Comparison of ENCODE assay signal across 12 mouse cellular contexts in genomic region chr8:44817532-44818157, GRCm38 (mm10).
DNase-seq lines count a peak whose midpoint lies in the region; ATAC-seq and TF ChIP-seq lines count a peak whose summit lies in the region.
"Had no signal": no experiment of that assay in that cellular context is flagged by ENCODE, and none has a peak within 500 bp of the region (broad histone marks: within the 10 kb centered on the region; RNA-seq: fewer than 3 reads in every experiment).

No protein-coding gene starts in this region.

- H3K4me3 ChIP-seq in intestine, embryonic 14.5 days (ENCODE audit: low read depth, low read length): no peak overlapping the region
- H3K4me3 ChIP-seq in intestine, embryonic 16.5 days (ENCODE audit: low read length): no peak overlapping the region
- no peak overlapping the region for H3K4me3 ChIP-seq in hindbrain, postnatal 0 days (ENCODE audit: low read length)
- H3K4me3 ChIP-seq in gastrocnemius, adult 2 months: no peak overlapping the region
- H3K4me3 ChIP-seq: liver, embryonic 15.5 days had no signal

- ATAC-seq in intestine, embryonic 14.5 days (replicated peaks; ENCODE audit: low FRiP score, low TSS enrichment, low read depth): no peak; the same call in 1 of the 2 replicates
- no peak for ATAC-seq in intestine, embryonic 16.5 days
- peak; percentile 71 for ATAC-seq in hindbrain, postnatal 0 days

- no peaks in the 10 kb centered on the region for H3K27me3 ChIP-seq in intestine, embryonic 14.5 days (replicated peaks; ENCODE audit: control insufficient read depth, insufficient read depth, low read length)
- no peaks in the 10 kb centered on the region for H3K27me3 ChIP-seq in intestine, embryonic 16.5 days (replicated peaks; ENCODE audit: control insufficient read depth, insufficient read depth, low read length)
- H3K27me3 ChIP-seq in hindbrain, postnatal 0 days (ENCODE audit: insufficient read depth, low read length): no peaks in the 10 kb centered on the region
- H3K27me3 ChIP-seq: liver, embryonic 15.5 days had no signal

- H3K9ac ChIP-seq in intestine, embryonic 14.5 days (ENCODE audit: low read length): no peak overlapping the region
- no peak overlapping the region for H3K9ac ChIP-seq in intestine, embryonic 16.5 days (ENCODE audit: low read depth, low read length)
- H3K9ac ChIP-seq in hindbrain, postnatal 0 days (replicated peaks; ENCODE audit: low read length): no peak overlapping the region
- H3K9ac ChIP-seq: liver, embryonic 15.5 days had no signal

- 0 out of 2 replicates have a peak overlapping the region, but pooled peaks have one; percentile 7 for H3K27ac ChIP-seq in intestine, embryonic 14.5 days (ENCODE audit: low read depth)
- no peak overlapping the region for H3K27ac ChIP-seq in intestine, embryonic 16.5 days (ENCODE audit: low read length)
- no peak overlapping the region for H3K27ac ChIP-seq in hindbrain, postnatal 0 days
- H3K27ac ChIP-seq in gastrocnemius, adult 2 months: no peak overlapping the region
- H3K27ac ChIP-seq: liver, embryonic 15.5 days had no signal

- no peaks in the 10 kb centered on the region for H3K36me3 ChIP-seq in intestine, embryonic 14.5 days (ENCODE audit: control insufficient read depth, insufficient read depth, low read length)
- no peaks in the 10 kb centered on the region for H3K36me3 ChIP-seq in intestine, embryonic 16.5 days (ENCODE audit: control insufficient read depth, insufficient read depth, low read length)
- H3K36me3 ChIP-seq in hindbrain, postnatal 0 days (ENCODE audit: insufficient read depth, low read length): no peaks in the 10 kb centered on the region
- H3K36me3 ChIP-seq: liver, embryonic 15.5 days had no signal

- DNase-seq in intestine, embryonic 14.5 days (ENCODE audit: low spot score): no peak
- DNase-seq in brain, adult 2 months (ENCODE audit: low read depth, low spot score): peak; percentile 63
- peak; percentile 28 for DNase-seq in cerebellum, adult 8-10 months
- DNase-seq in hindbrain, postnatal 0 days (ENCODE audit: low spot score): peak; percentile 57
- no peak for DNase-seq in spleen, postnatal 10 days (ENCODE audit: low spot score in 2 of 2)
- DNase-seq in Muller cell, postnatal 12 days (ENCODE audit: inconsistent ontology term): no peak
- no peak for DNase-seq in gastrocnemius, adult 2 months
- DNase-seq: adrenal gland, adult 8-10 months; kidney, adult 18-20 months; layer of hippocampus, postnatal 36 days had no signal

- no peaks in the 10 kb centered on the region for H3K9me3 ChIP-seq in intestine, embryonic 14.5 days (ENCODE audit: control insufficient read depth, low read length)
- H3K9me3 ChIP-seq in intestine, embryonic 16.5 days (ENCODE audit: control insufficient read depth, low read length): no peaks in the 10 kb centered on the region
- no peaks in the 10 kb centered on the region for H3K9me3 ChIP-seq in hindbrain, postnatal 0 days (ENCODE audit: low read length)
- H3K9me3 ChIP-seq: liver, embryonic 15.5 days had no signal

- WGBS in intestine, embryonic 14.5 days: 40% methylated on average over 13 of the region's 13 CpGs
- 53% methylated on average over 13 of the region's 13 CpGs for WGBS in intestine, embryonic 16.5 days
- 50% methylated on average over 13 of the region's 13 CpGs for WGBS in hindbrain, postnatal 0 days

- peak overlapping the region; percentile 6; the same call in 1 of the 2 replicates for H3K4me2 ChIP-seq in intestine, embryonic 14.5 days (ENCODE audit: low read length)
- H3K4me2 ChIP-seq in intestine, embryonic 16.5 days (ENCODE audit: low read depth, low read length): no peak overlapping the region
- no peak overlapping the region for H3K4me2 ChIP-seq in hindbrain, postnatal 0 days (ENCODE audit: low read depth, low read length)
- H3K4me2 ChIP-seq: liver, embryonic 15.5 days had no signal

- intact Hi-C loops in gastrocnemius, adult 2 months (cut with DNase I): no loop called here

- H3K4me1 ChIP-seq in intestine, embryonic 14.5 days (replicated peaks; ENCODE audit: control insufficient read depth, insufficient read depth, low read length): peaks cover 10% of the 10 kb centered on the region; the same call in 1 of the 2 replicates
- 0 out of 2 replicates have a peak, but pooled peaks cover 3% of the 10 kb centered on the region for H3K4me1 ChIP-seq in intestine, embryonic 16.5 days (ENCODE audit: control insufficient read depth, insufficient read depth, low read length)
- no peaks in the 10 kb centered on the region for H3K4me1 ChIP-seq in hindbrain, postnatal 0 days (ENCODE audit: insufficient read depth, low read length)
- H3K4me1 ChIP-seq: liver, embryonic 15.5 days had no signal

- no peak for TF ChIP-seq CTCF in hindbrain, postnatal 0 days (IDR thresholded peaks at IDR 0.05; ENCODE audit: low read depth)
- TF ChIP-seq CTCF in gastrocnemius, adult 2 months (IDR thresholded peaks at IDR 0.05): no peak

Comparison
In these comparisons a context has a peak if more than half of its experiments do, and no peak if none do; other contexts are left out.
1. DNase-seq: peak in brain, adult 2 months (single experiment), cerebellum, adult 8-10 months (single experiment) and hindbrain, postnatal 0 days (single experiment); none in intestine, embryonic 14.5 days (single experiment), spleen, postnatal 10 days (0 of 2), Muller cell, postnatal 12 days (single experiment) and gastrocnemius, adult 2 months (single experiment).